Mouse (Mus musculus) E14TG2a.4 (cell line): ENCODE results near the gene Trim28.

Source experiments
- CTCF ChIP-seq: conservative IDR thresholded peaks from 2 replicates; pipeline ENCODE4 v1.5.1; 2014; ENCODE audit warnings: low read length
- POU5F1 ChIP-seq: IDR thresholded peaks from 2 replicates; pipeline ENCODE4 v1.6.1; 2014; ENCODE audit warnings: low read length, borderline replicate concordance

DNA sequence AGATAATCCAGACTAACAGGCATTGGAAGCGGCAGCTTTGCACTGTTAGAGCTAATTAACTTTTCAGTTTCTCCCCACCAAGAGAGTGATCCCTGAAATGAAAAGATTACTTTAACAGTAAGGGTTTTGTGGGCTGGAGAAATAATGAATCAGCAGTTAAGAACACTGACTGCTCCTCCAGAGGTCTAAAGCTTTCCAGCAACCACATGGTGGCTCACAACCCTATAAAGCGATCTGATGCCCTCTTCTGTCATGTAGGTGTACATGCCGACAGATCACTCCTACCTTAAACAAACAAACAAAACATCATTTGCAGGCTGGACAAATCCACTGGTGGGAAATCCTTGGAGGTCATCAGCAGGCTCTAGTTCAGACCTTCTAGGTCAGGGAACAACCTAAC, 44.0 kb upstream of the Trim28 start:
- no peak for TF ChIP-seq CTCF
- TF ChIP-seq POU5F1: no peak
